16 mouse cellular contexts compared by ENCODE assay signal in the genomic region with DNA sequence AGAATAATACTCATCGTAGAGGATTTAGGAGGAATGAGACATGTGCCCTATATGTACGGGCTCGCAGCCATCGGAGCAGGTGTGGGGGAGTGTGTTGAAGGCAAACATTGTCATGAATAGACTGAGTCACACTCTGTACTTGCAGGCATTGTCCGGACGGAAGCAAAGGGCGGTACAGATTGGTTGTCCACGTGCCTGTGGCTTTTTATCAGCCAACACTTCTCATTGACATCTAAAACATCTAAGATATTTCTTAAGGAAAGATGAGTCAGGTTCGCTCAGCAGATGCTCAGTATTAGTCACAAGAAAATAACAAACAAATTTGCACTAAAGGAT.
DNase-seq lines count a peak whose midpoint lies in the region; ATAC-seq and TF ChIP-seq lines count a peak whose summit lies in the region.
"Had no signal": no experiment of that assay in that cellular context is flagged by ENCODE, and none has a peak within 500 bp of the region (broad histone marks: within the 10 kb centered on the region; RNA-seq: fewer than 3 reads in every experiment).

No protein-coding gene starts in this region.

- H3K4me1 ChIP-seq in heart, embryonic 10.5 days: no peaks in the 10 kb centered on the region
- H3K4me1 ChIP-seq in heart, embryonic 12.5 days (replicated peaks): no peaks in the 10 kb centered on the region
- peaks cover 17% of the 10 kb centered on the region for H3K4me1 ChIP-seq in midbrain, embryonic 13.5 days (replicated peaks)
- peaks cover 11% of the 10 kb centered on the region for H3K4me1 ChIP-seq in midbrain, embryonic 10.5 days
- peaks cover 18% of the 10 kb centered on the region for H3K4me1 ChIP-seq in olfactory bulb, adult 2 months (ENCODE audit: control insufficient read depth, insufficient read depth, low read length)
- H3K4me1 ChIP-seq: forebrain, embryonic 13.5 days; neural tube, embryonic 12.5 days had no signal

- WGBS in heart, embryonic 10.5 days: 76% methylated on average over 9 of the region's 9 CpGs
- 59% methylated on average over 9 of the region's 9 CpGs for whole genome bisulfite sequencing in heart, embryonic 12.5 days
- 44% methylated on average over 9 of the region's 9 CpGs for WGBS in midbrain, embryonic 13.5 days
- whole genome bisulfite sequencing in midbrain, embryonic 10.5 days: 79% methylated on average over 9 of the region's 9 CpGs
- 22% methylated on average over 9 of the region's 9 CpGs for WGBS in olfactory bulb, adult 2 months

- DNase-seq in heart, embryonic 10.5 days (ENCODE audit: low spot score): peak; percentile 39
- DNase-seq in midbrain, embryonic 10.5 days (ENCODE audit: low spot score): no peak
- peak; percentile 10 for DNase-seq in fat pad, adult 2 months (ENCODE audit: extremely low read depth, low read depth, low spot score)
- no peak for DNase-seq in gastrocnemius, adult 18-20 months (ENCODE audit: low spot score)
- DNase-seq in heart, postnatal 4 days: no peak
- DNase-seq: adrenal gland, postnatal 14 days; cerebellum, adult 11 months; heart, adult 2 months had no signal

- TF ChIP-seq POLR2A in olfactory bulb, adult 2 months (IDR thresholded peaks at IDR 0.05; ENCODE audit: insufficient read depth, low read depth, low read length): no peak

- no peak for TF ChIP-seq CTCF in olfactory bulb, adult 2 months (IDR thresholded peaks at IDR 0.05; ENCODE audit: insufficient read depth, low read depth, low read length)

- no peaks in the 10 kb centered on the region for H3K9me3 ChIP-seq in heart, embryonic 10.5 days
- peaks cover 6% of the 10 kb centered on the region; the same call in 1 of the 2 replicates for H3K9me3 ChIP-seq in heart, embryonic 12.5 days (replicated peaks)
- H3K9me3 ChIP-seq in midbrain, embryonic 13.5 days: 0 out of 2 replicates have a peak, but pooled peaks cover 5% of the 10 kb centered on the region
- no peaks in the 10 kb centered on the region; the same call in 1 of the 2 replicates for H3K9me3 ChIP-seq in midbrain, embryonic 10.5 days (replicated peaks)
- H3K9me3 ChIP-seq: forebrain, embryonic 13.5 days; neural tube, embryonic 12.5 days had no signal

- no peak overlapping the region for H3K9ac ChIP-seq in heart, embryonic 12.5 days
- H3K9ac ChIP-seq in midbrain, embryonic 13.5 days (replicated peaks): no peak overlapping the region
- H3K9ac ChIP-seq: forebrain, embryonic 13.5 days; liver, embryonic 14.5 days; neural tube, embryonic 12.5 days had no signal

- H3K27ac ChIP-seq in heart, embryonic 10.5 days: no peak overlapping the region
- H3K27ac ChIP-seq in heart, embryonic 12.5 days (ENCODE audit: poor library complexity, severe bottlenecking): no peak overlapping the region
- H3K27ac ChIP-seq in midbrain, embryonic 13.5 days: no peak overlapping the region
- no peak overlapping the region for H3K27ac ChIP-seq in midbrain, embryonic 10.5 days (replicated peaks)
- peak overlapping the region; percentile 46 for H3K27ac ChIP-seq in olfactory bulb, adult 2 months (ENCODE audit: insufficient read depth, low read depth, low read length)
- H3K27ac ChIP-seq: forebrain, embryonic 13.5 days; heart, adult 2 months; liver, embryonic 14.5 days; macrophage; neural tube, embryonic 12.5 days had no signal

- no peaks in the 10 kb centered on the region for H3K27me3 ChIP-seq in heart, embryonic 10.5 days (ENCODE audit: insufficient read depth, poor library complexity, severe bottlenecking)
- H3K27me3 ChIP-seq in heart, embryonic 12.5 days (replicated peaks): no peaks in the 10 kb centered on the region
- no peaks in the 10 kb centered on the region for H3K27me3 ChIP-seq in midbrain, embryonic 13.5 days
- H3K27me3 ChIP-seq in midbrain, embryonic 10.5 days (ENCODE audit: low read depth, poor library complexity, severe bottlenecking): no peaks in the 10 kb centered on the region
- H3K27me3 ChIP-seq: forebrain, embryonic 13.5 days; neural tube, embryonic 12.5 days had no signal

- H3K4me3 ChIP-seq in heart, embryonic 10.5 days: no peak overlapping the region
- H3K4me3 ChIP-seq in heart, embryonic 12.5 days: no peak overlapping the region
- no peak overlapping the region for H3K4me3 ChIP-seq in midbrain, embryonic 13.5 days (replicated peaks)
- no peak overlapping the region for H3K4me3 ChIP-seq in midbrain, embryonic 10.5 days
- no peak overlapping the region for H3K4me3 ChIP-seq in olfactory bulb, adult 2 months (ENCODE audit: insufficient read depth, low read depth, low read length)
- H3K4me3 ChIP-seq: forebrain, embryonic 13.5 days; heart, adult 2 months; neural tube, embryonic 12.5 days had no signal

- no peaks in the 10 kb centered on the region for H3K36me3 ChIP-seq in heart, embryonic 10.5 days
- H3K36me3 ChIP-seq in heart, embryonic 12.5 days: no peaks in the 10 kb centered on the region
- no peaks in the 10 kb centered on the region for H3K36me3 ChIP-seq in midbrain, embryonic 13.5 days
- no peaks in the 10 kb centered on the region for H3K36me3 ChIP-seq in midbrain, embryonic 10.5 days
- H3K36me3 ChIP-seq: neural tube, embryonic 12.5 days had no signal

- no peak overlapping the region for H3K4me2 ChIP-seq in heart, embryonic 12.5 days
- peak overlapping the region; percentile 25 for H3K4me2 ChIP-seq in midbrain, embryonic 13.5 days (replicated peaks)
- H3K4me2 ChIP-seq: forebrain, embryonic 13.5 days; neural tube, embryonic 12.5 days had no signal

- no peak for ATAC-seq in heart, embryonic 12.5 days (ENCODE audit: insufficient number of reproducible peaks, low FRiP score)
- ATAC-seq in midbrain, embryonic 13.5 days: 0 out of 2 replicates have a peak, but pooled peaks have one; percentile 40
- ATAC-seq: forebrain, embryonic 13.5 days; inflammation-experienced regulatory T-cells, adult 6 months had no signal

Comparison
In these comparisons a context has a peak if more than half of its experiments do, and no peak if none do; other contexts are left out.
1. DNase-seq: peak in heart, embryonic 10.5 days (single experiment) and fat pad, adult 2 months (single experiment); none in midbrain, embryonic 10.5 days (single experiment), gastrocnemius, adult 18-20 months (single experiment) and heart, postnatal 4 days (single experiment).